Mouse (Mus musculus) right cerebral cortex, postnatal 14 days (tissue): ENCODE measurements around the gene Mllt11.
"Not testable (repeated sequence)": the region's sequence is repeated elsewhere in the genome, so short reads cannot be mapped to it uniquely, and the experiment has no call there.

Experiments used
- DNase-seq: peaks from one replicate; pipeline ENCODE4 v3.0.0; 2022

Mllt11 gene

GRCm38 (mm10) chr3:95216655-95217254 is 15.2 kb downstream of the Mllt11 start:
- DNase-seq: no peak

GRCm38 (mm10) chr3:95213609-95213975 is 18.4 kb downstream of the Mllt11 start:
- DNase-seq: no peak

- DNase-seq: not testable (repeated sequence)
These were observed 18.9 kb downstream of the Mllt11 start for GRCm38 (mm10) chr3:95212889-95213608.

- no peak for DNase-seq
These were observed 21.4 kb downstream of the Mllt11 start for GRCm38 (mm10) chr3:95210585-95210984.

- no peak for DNase-seq
These were observed 23.7 kb downstream of the Mllt11 start for GRCm38 (mm10) chr3:95208286-95208685.

GRCm38 (mm10) chr3:95203880-95204279 is 28.1 kb downstream of the Mllt11 start:
- DNase-seq: no peak

GRCm38 (mm10) chr3:95200562-95200961 is 31.4 kb downstream of the Mllt11 start:
- no peak for DNase-seq

- DNase-seq: no peak
These were observed 31.8 kb downstream of the Mllt11 start for GRCm38 (mm10) chr3:95200132-95200531.

GRCm38 (mm10) chr3:95199101-95199500 is 32.9 kb downstream of the Mllt11 start:
- no peak for DNase-seq

- DNase-seq: no peak
These were observed 36.2 kb downstream of the Mllt11 start for GRCm38 (mm10) chr3:95195772-95196171.

- no peak for DNase-seq
These were observed 37.2 kb downstream of the Mllt11 start for GRCm38 (mm10) chr3:95194721-95195135.

GRCm38 (mm10) chr3:95186888-95187287 is 45.1 kb downstream of the Mllt11 start:
- no peak for DNase-seq

- DNase-seq: no peak
These were observed 45.9 kb downstream of the Mllt11 start for GRCm38 (mm10) chr3:95186100-95186499.

- no peak for DNase-seq
These were observed 47.0 kb downstream of the Mllt11 start for GRCm38 (mm10) chr3:95184796-95185577.

- DNase-seq: no peak
These were observed 50.1 kb downstream of the Mllt11 start for GRCm38 (mm10) chr3:95181841-95182240.

GRCm38 (mm10) chr3:95179890-95180289 is 52.1 kb downstream of the Mllt11 start:
- no peak for DNase-seq

GRCm38 (mm10) chr3:95178948-95179347 is 53.0 kb downstream of the Mllt11 start:
- no peak for DNase-seq

- DNase-seq: no peak
These were observed 54.4 kb downstream of the Mllt11 start for GRCm38 (mm10) chr3:95177583-95177982.

- no peak for DNase-seq
These were observed 55.5 kb downstream of the Mllt11 start for GRCm38 (mm10) chr3:95176500-95176899.

- peak; percentile 82 for DNase-seq
These were observed 57.9 kb downstream of the Mllt11 start for GRCm38 (mm10) chr3:95174011-95174592.

- DNase-seq: peak; percentile 29
These were observed 58.6 kb downstream of the Mllt11 start for GRCm38 (mm10) chr3:95173256-95173949.

GRCm38 (mm10) chr3:95172526-95173255 is 59.3 kb downstream of the Mllt11 start:
- no peak for DNase-seq
